In genomic region chr13:107645121-107645864, GRCm38 (mm10) we compare ENCODE assay signal across 8 mouse cellular contexts.
A peak's percentile ranks its signal among the peaks of the same experiment; 100 is the strongest.
DNase-seq lines count a peak whose midpoint lies in the region; ATAC-seq lines count a peak whose summit lies in the region.

No protein-coding gene starts in this region.

- H3K4me3 ChIP-seq in heart, embryonic 11.5 days (ENCODE audit: low read depth, low read length), result peak overlapping the region; percentile 42
- peak overlapping the region; percentile 37 for H3K4me3 ChIP-seq in heart, embryonic 15.5 days
- peak overlapping the region; percentile 28 for H3K4me3 ChIP-seq in liver, embryonic 13.5 days (replicated peaks)
- H3K4me3 ChIP-seq in neural tube, embryonic 15.5 days (replicated peaks), result peak overlapping the region; percentile 39

- DNase-seq in heart, adult 11 months, result no peak
- DNase-seq in adrenal gland, postnatal 14 days, result peak; percentile 27
- DNase-seq in liver, embryonic 13.5 days, result no peak
- DNase-seq in spleen, adult 18-20 months, result no peak
- DNase-seq in gastrocnemius, postnatal 14 days, result no peak

- no peaks in the 10 kb centered on the region for H3K9me3 ChIP-seq in heart, embryonic 11.5 days (replicated peaks; ENCODE audit: control insufficient read depth, low read length)
- H3K9me3 ChIP-seq in heart, embryonic 15.5 days (replicated peaks), result no peaks in the 10 kb centered on the region
- no peaks in the 10 kb centered on the region for H3K9me3 ChIP-seq in liver, embryonic 13.5 days (replicated peaks)
- no peaks in the 10 kb centered on the region for H3K9me3 ChIP-seq in neural tube, embryonic 15.5 days (replicated peaks)

- intact Hi-C loops in gastrocnemius, postnatal 14 days (cut with DNase I; ENCODE audit: low total_unique reads), result no loop called here

- H3K4me1 ChIP-seq in heart, embryonic 11.5 days (ENCODE audit: control insufficient read depth, insufficient read depth, low read length), result peaks cover 8% of the 10 kb centered on the region; the same call in 1 of the 2 replicates
- peaks cover 21% of the 10 kb centered on the region for H3K4me1 ChIP-seq in heart, embryonic 15.5 days (replicated peaks)
- H3K4me1 ChIP-seq in liver, embryonic 13.5 days (replicated peaks), result 0 out of 2 replicates have a peak, but pooled peaks cover 2% of the 10 kb centered on the region
- peaks cover 21% of the 10 kb centered on the region for H3K4me1 ChIP-seq in neural tube, embryonic 15.5 days

- no peaks in the 10 kb centered on the region for H3K36me3 ChIP-seq in heart, embryonic 11.5 days (ENCODE audit: control insufficient read depth, insufficient read depth, low read length)
- no peaks in the 10 kb centered on the region for H3K36me3 ChIP-seq in heart, embryonic 15.5 days
- H3K36me3 ChIP-seq in liver, embryonic 13.5 days, result no peaks in the 10 kb centered on the region
- H3K36me3 ChIP-seq in neural tube, embryonic 15.5 days, result no peaks in the 10 kb centered on the region

- H3K27ac ChIP-seq in heart, embryonic 11.5 days (ENCODE audit: low read depth, low read length), result no peak overlapping the region
- no peak overlapping the region for H3K27ac ChIP-seq in heart, embryonic 15.5 days
- no peak overlapping the region for H3K27ac ChIP-seq in liver, embryonic 13.5 days
- peak overlapping the region; percentile 69 for H3K27ac ChIP-seq in neural tube, embryonic 15.5 days (replicated peaks)

- 3% methylated on average over 36 of the region's 36 CpGs for WGBS in heart, embryonic 11.5 days (ENCODE audit: insufficient replicate concordance)
- WGBS in heart, embryonic 15.5 days, result 4% methylated on average over 36 of the region's 36 CpGs
- WGBS in liver, embryonic 13.5 days (ENCODE audit: insufficient replicate concordance), result 5% methylated on average over 36 of the region's 36 CpGs
- 7% methylated on average over 36 of the region's 36 CpGs for WGBS in neural tube, embryonic 15.5 days

- 0 out of 2 replicates have a peak overlapping the region, but pooled peaks have one; percentile 46 for H3K9ac ChIP-seq in heart, embryonic 11.5 days (ENCODE audit: low read depth, low read length)
- 0 out of 2 replicates have a peak overlapping the region, but pooled peaks have one; percentile 15 for H3K9ac ChIP-seq in heart, embryonic 15.5 days
- H3K9ac ChIP-seq in liver, embryonic 13.5 days, result no peak overlapping the region
- peak overlapping the region; percentile 46 for H3K9ac ChIP-seq in neural tube, embryonic 15.5 days (replicated peaks)

- H3K27me3 ChIP-seq in heart, embryonic 11.5 days (ENCODE audit: control insufficient read depth, insufficient read depth, low read length), result peaks cover 39% of the 10 kb centered on the region
- H3K27me3 ChIP-seq in heart, embryonic 15.5 days, result peaks cover 31% of the 10 kb centered on the region
- H3K27me3 ChIP-seq in liver, embryonic 13.5 days, result peaks cover 49% of the 10 kb centered on the region
- H3K27me3 ChIP-seq in neural tube, embryonic 15.5 days (replicated peaks), result peaks cover 6% of the 10 kb centered on the region

- H3K4me2 ChIP-seq in heart, embryonic 11.5 days, result peak overlapping the region; percentile 79
- H3K4me2 ChIP-seq in heart, embryonic 15.5 days, result peak overlapping the region; percentile 65
- H3K4me2 ChIP-seq in liver, embryonic 13.5 days, result peak overlapping the region; percentile 51
- H3K4me2 ChIP-seq in neural tube, embryonic 15.5 days, result peak overlapping the region; percentile 65

- no peak for ATAC-seq in heart, embryonic 11.5 days (replicated peaks; ENCODE audit: insufficient number of reproducible peaks, low FRiP score, low TSS enrichment)
- no peak for ATAC-seq in heart, embryonic 15.5 days (replicated peaks; ENCODE audit: insufficient number of reproducible peaks, insufficient read depth, low FRiP score, low read depth)
- no peak for ATAC-seq in liver, embryonic 13.5 days (ENCODE audit: low read depth)
- ATAC-seq in neural tube, embryonic 15.5 days (ENCODE audit: low FRiP score), result no peak; the same call in 1 of the 2 replicates
